ENCODE assay signal across 15 mouse cellular contexts in genomic region chr1:190888646-190889045, GRCm38 (mm10).
"Had no signal": no experiment of that assay in that cellular context is flagged by ENCODE, and none has a peak within 500 bp of the region (broad histone marks: within the 10 kb centered on the region; RNA-seq: fewer than 3 reads in every experiment).

No protein-coding gene starts in this region.

- DNase-seq: heart, postnatal 10 days; heart, postnatal 14 days; heart, postnatal 36 days; heart, postnatal 4 days; kidney, adult 11 months; kidney, adult 18-20 months; kidney, adult 2 months; kidney, adult 8-10 months; kidney, adult 9 months; kidney, postnatal 10 days; kidney, postnatal 14 days; kidney, postnatal 36 days; kidney, postnatal 4 days; layer of hippocampus, adult 9-11 months; layer of hippocampus, postnatal 36 days had no signal
